Mouse (Mus musculus): ENCODE results near the gene Gast. TPM values are rescaled to one million over a fixed set of nuclear protein-coding genes. Genes with fewer than 3 reads are reported as not detected.
"Not testable (repeated sequence)": the region's sequence is repeated elsewhere in the genome, so short reads cannot be mapped to it uniquely, and the experiment has no call there.

Gene Gast
- polyA plus RNA-seq, 1 experiment from 2014 or later: 4.0 TPM

GRCm38 (mm10) chr11:100321479-100322305 lies 12.5 kb upstream of the Gast start:
- not testable (repeated sequence) for ATAC-seq (ENCODE audit: insufficient number of reproducible peaks, low FRiP score, low TSS enrichment, low read depth); H3K9ac ChIP-seq; H3K27me3 ChIP-seq; H3K4me3 ChIP-seq; H3K9me3 ChIP-seq; H3K4me2 ChIP-seq; H3K4me1 ChIP-seq
- Histone ChIP-seq H3K36me3 (peaks cover 19% of the 10 kb centered on the region), H3K27ac (0 out of 2 replicates have a peak overlapping the region, but pooled peaks have one; percentile 38)
- 83% methylated on average over 7 of the region's 7 CpGs for WGBS

DNA sequence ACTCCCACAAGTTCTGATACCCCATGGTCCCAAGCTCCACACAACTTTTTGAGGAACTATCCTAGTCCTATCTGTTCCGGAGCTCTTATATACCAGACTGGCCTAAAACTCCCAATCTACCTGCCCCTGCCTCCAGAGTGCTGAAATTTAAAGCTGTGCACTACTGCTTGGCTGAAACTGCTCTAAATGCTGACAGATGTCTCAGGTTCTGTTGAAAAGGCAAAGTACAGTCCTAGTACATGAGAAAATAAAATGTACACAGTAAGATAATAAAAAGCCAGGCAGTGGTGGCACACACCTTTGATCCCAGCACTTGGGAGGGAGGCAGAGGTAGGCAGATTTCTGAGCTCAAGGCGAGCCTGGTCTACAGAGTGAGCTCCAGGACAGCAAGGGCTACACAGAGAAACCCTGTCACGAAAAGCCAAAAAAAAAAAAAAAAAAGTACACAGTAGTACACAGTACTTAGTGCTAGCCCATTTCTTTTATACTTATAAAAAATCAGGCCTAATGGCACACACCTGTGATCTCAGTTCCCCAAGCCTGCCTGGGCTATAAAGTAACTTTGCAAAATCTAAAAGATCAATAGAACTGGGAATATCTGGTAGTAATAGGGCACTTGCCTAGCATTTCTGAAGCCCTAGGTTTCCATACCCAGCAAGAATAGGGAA lies 11.5 kb upstream of the Gast start:
- Histone ChIP-seq H3K4me2 (no peak overlapping the region), H3K9me3 (no peaks in the 10 kb centered on the region), H3K4me1 (peaks cover 7% of the 10 kb centered on the region; the same call in 1 of the 2 replicates), H3K27ac (peak overlapping the region; percentile 38; the same call in 1 of the 2 replicates), H3K4me3 (no peak overlapping the region), H3K27me3 (no peaks in the 10 kb centered on the region), H3K9ac (no peak overlapping the region), H3K36me3 (peaks cover 19% of the 10 kb centered on the region)
- 71% methylated on average over 3 of the region's 3 CpGs for WGBS
- no peak for ATAC-seq (ENCODE audit: insufficient number of reproducible peaks, low FRiP score, low TSS enrichment, low read depth)

- Histone ChIP-seq H3K36me3 (peaks cover 19% of the 10 kb centered on the region), H3K9ac (no peak overlapping the region), H3K27ac (no peak overlapping the region), H3K4me2 (no peak overlapping the region), H3K27me3 (no peaks in the 10 kb centered on the region), H3K4me1 (peaks cover 7% of the 10 kb centered on the region; the same call in 1 of the 2 replicates), H3K4me3 (no peak overlapping the region), H3K9me3 (no peaks in the 10 kb centered on the region)
- 20% methylated on average over 3 of the region's 3 CpGs for WGBS
- ATAC-seq (ENCODE audit: insufficient number of reproducible peaks, low FRiP score, low TSS enrichment, low read depth): no peak
Measured at GRCm38 (mm10) chr11:100323578-100323977, 10.6 kb upstream of the Gast start.

DNA sequence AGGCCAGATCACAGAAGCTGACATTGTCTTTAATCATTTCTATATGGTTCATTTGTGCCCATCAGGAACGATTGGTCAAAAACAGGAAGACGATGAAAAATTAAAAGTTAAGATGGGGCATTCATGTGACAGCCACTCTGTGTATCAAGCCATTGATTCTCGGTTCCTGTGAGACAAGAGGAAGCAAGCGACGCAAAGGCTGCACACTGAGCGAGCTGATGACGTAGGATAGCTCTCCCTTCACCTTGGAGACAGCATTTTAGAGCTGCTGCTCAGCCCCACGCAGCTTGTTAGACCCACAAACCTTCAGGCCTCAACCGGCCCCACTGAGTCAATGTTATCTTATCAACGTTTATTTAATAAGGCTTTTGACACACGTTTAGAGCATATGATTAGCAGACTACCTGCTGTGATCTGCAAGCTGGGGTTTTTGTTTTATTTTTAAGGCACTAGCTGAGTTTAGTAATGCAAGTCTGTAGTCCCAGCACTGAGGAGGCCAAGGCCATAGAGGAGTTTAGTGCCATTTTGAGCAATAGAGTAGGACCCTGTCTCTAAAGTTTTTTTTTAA lies 9.1 kb upstream of the Gast start:
- no peak for ATAC-seq (ENCODE audit: insufficient number of reproducible peaks, low FRiP score, low TSS enrichment, low read depth)
- peaks cover 19% of the 10 kb centered on the region for H3K36me3 ChIP-seq
- no peaks in the 10 kb centered on the region for H3K9me3 ChIP-seq
- H3K9ac ChIP-seq: no peak overlapping the region
- peaks cover 5% of the 10 kb centered on the region for H3K4me1 ChIP-seq
- WGBS: 80% methylated on average over 11 of the region's 11 CpGs
- H3K27ac ChIP-seq: no peak overlapping the region
- no peaks in the 10 kb centered on the region for H3K27me3 ChIP-seq
- no peak overlapping the region for H3K4me2 ChIP-seq
- H3K4me3 ChIP-seq: no peak overlapping the region

DNA sequence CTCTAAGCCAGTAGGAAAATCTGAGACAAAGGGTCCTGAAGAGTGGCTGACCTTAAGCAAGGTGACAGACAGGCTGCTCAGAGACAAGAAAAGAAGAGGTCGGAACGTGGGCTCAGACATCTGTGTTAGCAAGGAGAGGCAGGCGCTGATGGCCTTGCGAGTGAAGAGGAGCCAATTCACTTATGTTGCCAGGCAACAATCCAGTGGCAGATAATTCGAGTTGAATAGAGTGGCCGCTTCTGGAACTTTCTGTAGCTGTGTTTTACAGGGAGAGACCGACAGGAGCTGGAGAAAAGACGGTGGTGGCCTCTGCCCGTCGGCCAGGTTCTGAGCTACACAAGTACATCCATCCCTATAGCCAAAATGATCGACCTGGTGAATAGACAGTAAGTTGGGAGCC lies 6.9 kb upstream of the Gast start:
- H3K9ac ChIP-seq: no peak overlapping the region
- no peak overlapping the region for H3K4me2 ChIP-seq
- WGBS: 86% methylated on average over 11 of the region's 11 CpGs
- no peak overlapping the region for H3K27ac ChIP-seq
- no peaks in the 10 kb centered on the region for H3K27me3 ChIP-seq
- ATAC-seq (ENCODE audit: insufficient number of reproducible peaks, low FRiP score, low TSS enrichment, low read depth): no peak
- no peaks in the 10 kb centered on the region for H3K9me3 ChIP-seq
- H3K4me1 ChIP-seq: no peaks in the 10 kb centered on the region; the same call in 1 of the 2 replicates
- peaks cover 5% of the 10 kb centered on the region for H3K36me3 ChIP-seq
- no peak overlapping the region for H3K4me3 ChIP-seq

- 84% methylated on average over 6 of the region's 6 CpGs for WGBS
- no peak overlapping the region for H3K4me2 ChIP-seq
- no peaks in the 10 kb centered on the region for H3K9me3 ChIP-seq
- H3K9ac ChIP-seq: no peak overlapping the region
- no peak overlapping the region for H3K27ac ChIP-seq
- no peak overlapping the region for H3K4me3 ChIP-seq
- ATAC-seq (ENCODE audit: insufficient number of reproducible peaks, low FRiP score, low TSS enrichment, low read depth): no peak
- peaks cover under 1% of the 10 kb centered on the region; the same call in 1 of the 2 replicates for H3K36me3 ChIP-seq
- no peaks in the 10 kb centered on the region; the same call in 1 of the 2 replicates for H3K4me1 ChIP-seq
- H3K27me3 ChIP-seq: no peaks in the 10 kb centered on the region
Measured at GRCm38 (mm10) chr11:100327761-100328160, 6.4 kb upstream of the Gast start.

- 55% methylated on average over 16 of the region's 16 CpGs for WGBS
- Histone ChIP-seq H3K9ac (no peak overlapping the region), H3K36me3 (no peaks in the 10 kb centered on the region), H3K27me3 (no peaks in the 10 kb centered on the region), H3K4me1 (no peaks in the 10 kb centered on the region; the same call in 1 of the 2 replicates), H3K4me3 (no peak overlapping the region), H3K9me3 (no peaks in the 10 kb centered on the region), H3K4me2 (no peak overlapping the region), H3K27ac (no peak overlapping the region)
- no peak for ATAC-seq (ENCODE audit: insufficient number of reproducible peaks, low FRiP score, low TSS enrichment, low read depth)
Measured at GRCm38 (mm10) chr11:100330235-100330634, 4.0 kb upstream of the Gast start.

DNA sequence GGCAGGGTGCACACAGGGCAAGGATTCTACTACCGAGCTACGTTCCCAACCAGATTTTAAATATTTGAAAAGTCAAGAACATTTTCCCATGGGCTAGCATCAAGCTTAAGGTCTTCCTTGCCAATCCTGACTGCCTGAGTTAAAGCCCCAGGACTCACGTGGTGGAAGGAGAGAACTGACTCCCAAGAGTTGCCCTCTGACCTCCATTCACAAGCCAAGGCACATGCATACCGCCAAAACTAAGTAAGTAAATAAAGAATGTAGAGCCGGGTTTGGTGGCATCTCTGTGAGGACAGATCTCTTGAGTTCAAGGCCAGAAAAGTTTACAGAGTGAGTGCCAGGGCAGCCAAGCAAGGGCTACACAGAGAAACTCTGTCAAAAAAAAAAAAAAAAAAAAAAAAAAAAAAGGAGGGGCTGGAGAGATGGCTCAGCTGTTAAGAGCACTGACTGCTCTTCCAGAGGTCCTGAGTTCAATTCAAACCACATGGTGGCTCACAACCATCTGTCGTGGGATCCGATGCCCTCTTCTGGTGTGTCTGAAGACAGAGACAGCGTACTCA lies 3.3 kb upstream of the Gast start:
- H3K27ac ChIP-seq; H3K27me3 ChIP-seq; H3K36me3 ChIP-seq; H3K4me3 ChIP-seq; ATAC-seq (ENCODE audit: insufficient number of reproducible peaks, low FRiP score, low TSS enrichment, low read depth); H3K4me2 ChIP-seq; H3K9me3 ChIP-seq; H3K9ac ChIP-seq; H3K4me1 ChIP-seq: not testable (repeated sequence)
- WGBS: 58% methylated on average over 8 of the region's 8 CpGs

GRCm38 (mm10) chr11:100332766-100333515 lies 1.3 kb upstream of the Gast start:
- no peak for ATAC-seq (ENCODE audit: insufficient number of reproducible peaks, low FRiP score, low TSS enrichment, low read depth)
- Histone ChIP-seq H3K9me3 (no peaks in the 10 kb centered on the region), H3K27me3 (no peaks in the 10 kb centered on the region), H3K27ac (no peak overlapping the region), H3K36me3 (no peaks in the 10 kb centered on the region), H3K4me1 (no peaks in the 10 kb centered on the region; the same call in 1 of the 2 replicates), H3K4me2 (no peak overlapping the region), H3K4me3 (no peak overlapping the region), H3K9ac (no peak overlapping the region)
- 52% methylated on average over 9 of the region's 9 CpGs for WGBS

GRCm38 (mm10) chr11:100335731-100336130 lies 1.5 kb downstream of the Gast start:
- H3K4me2 ChIP-seq: no peak overlapping the region
- 47% methylated on average over 3 of the region's 3 CpGs for WGBS
- H3K4me3 ChIP-seq: no peak overlapping the region
- H3K36me3 ChIP-seq: no peaks in the 10 kb centered on the region
- no peaks in the 10 kb centered on the region for H3K4me1 ChIP-seq
- H3K27me3 ChIP-seq: no peaks in the 10 kb centered on the region
- H3K9ac ChIP-seq: no peak overlapping the region
- ATAC-seq (ENCODE audit: insufficient number of reproducible peaks, low FRiP score, low TSS enrichment, low read depth): no peak
- no peaks in the 10 kb centered on the region for H3K9me3 ChIP-seq
- H3K27ac ChIP-seq: no peak overlapping the region

GRCm38 (mm10) chr11:100344269-100344668 lies 10.1 kb downstream of the Gast start:
- Histone ChIP-seq H3K4me1 (no peaks in the 10 kb centered on the region), H3K4me3 (no peak overlapping the region), H3K4me2 (no peak overlapping the region), H3K27me3 (peaks cover 4% of the 10 kb centered on the region; the same call in 1 of the 2 replicates), H3K36me3 (no peaks in the 10 kb centered on the region), H3K9ac (no peak overlapping the region), H3K9me3 (no peaks in the 10 kb centered on the region), H3K27ac (no peak overlapping the region)
- WGBS: 87% methylated on average over 10 of the region's 10 CpGs
- no peak for ATAC-seq (ENCODE audit: insufficient number of reproducible peaks, low FRiP score, low TSS enrichment, low read depth)

All from limb, embryonic 15.5 days (tissue).